Mouse (Mus musculus) olfactory bulb, adult 2 months (tissue): ENCODE measurements around the gene Afap1l2. TPM values are rescaled to one million over a fixed set of nuclear protein-coding genes. Genes with fewer than 3 reads are reported as not detected.

ENCODE experiments used
- H3K27ac ChIP-seq: fragments of 200-500 bp; 2 replicates; pipeline ENCODE4 v1.5.1; 2012; ENCODE audit warnings: low read depth, low read length; ENCODE audit not compliant: insufficient read depth
- H3K4me1 ChIP-seq: fragments of 200-500 bp; 2 replicates; pipeline ENCODE4 v1.6.1; 2012; ENCODE audit warnings: low read length; ENCODE audit not compliant: control insufficient read depth, insufficient read depth
- H3K4me3 ChIP-seq: fragments of 200-500 bp; 2 replicates; pipeline ENCODE4 v1.5.1; 2012; ENCODE audit warnings: mild to moderate bottlenecking, low read depth, low read length, moderate library complexity; ENCODE audit not compliant: insufficient read depth
- CTCF ChIP-seq: fragments of 200-500 bp; IDR thresholded peaks from 2 replicates; pipeline ENCODE4 v1.5.1; 2012; ENCODE audit warnings: low read depth, mild to moderate bottlenecking, low read length, moderate library complexity; ENCODE audit not compliant: insufficient read depth
- POLR2A ChIP-seq: fragments of 200-500 bp; IDR thresholded peaks from 2 replicates; pipeline ENCODE4 v1.6.1; 2012; ENCODE audit warnings: mild to moderate bottlenecking, low read depth, low read length, moderate library complexity; ENCODE audit not compliant: insufficient read depth
- WGBS: fragments of 180-500 bp; shearing (Covaris S2); methylation state at CpG from one replicate; pipeline ENCODE4 v1.1.7; 2018; 5-methylcytosine and 5-hydroxymethylcytosine counted together
- polyA plus RNA-seq: library from polyadenylated mRNA; stranded (reverse); fragments of >200 nt; gene quantifications from 2 replicates; pipeline ENCODE4 v1.2.4, GENCODE M21; 2012; ENCODE audit warnings: low replicate concordance; ENCODE audit not compliant: missing spikeins, insufficient read depth, insufficient read length

Gene Afap1l2
- polyA plus RNA-seq, 1 experiment, result not detected

DNA sequence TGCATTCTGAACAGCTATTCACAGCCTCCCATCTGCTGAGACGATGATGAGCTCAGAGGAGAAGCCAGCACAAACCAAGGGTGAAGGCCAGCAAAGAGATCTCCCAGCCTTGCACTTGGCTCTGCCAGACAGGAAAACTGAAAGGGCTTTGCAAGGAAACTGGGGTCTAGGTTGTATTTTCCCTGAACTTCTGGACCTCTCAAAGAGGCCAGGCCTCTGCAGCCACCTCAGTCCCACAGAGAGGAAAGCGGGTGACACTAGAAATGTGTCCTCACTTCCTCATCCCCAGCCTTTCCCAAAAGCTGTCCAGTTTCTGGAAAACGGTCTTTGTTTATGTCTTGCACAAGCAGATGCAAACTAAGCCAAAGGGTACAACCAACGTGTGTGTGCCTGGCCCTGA, 54.2 kb downstream of the Afap1l2 start:
- 76% methylated on average over 4 of the region's 4 CpGs for WGBS
- Histone ChIP-seq H3K27ac (no peak overlapping the region), H3K4me3 (no peak overlapping the region), H3K4me1 (peaks cover 10% of the 10 kb centered on the region)
- TF ChIP-seq POLR2A (no peak), CTCF (no peak)

DNA sequence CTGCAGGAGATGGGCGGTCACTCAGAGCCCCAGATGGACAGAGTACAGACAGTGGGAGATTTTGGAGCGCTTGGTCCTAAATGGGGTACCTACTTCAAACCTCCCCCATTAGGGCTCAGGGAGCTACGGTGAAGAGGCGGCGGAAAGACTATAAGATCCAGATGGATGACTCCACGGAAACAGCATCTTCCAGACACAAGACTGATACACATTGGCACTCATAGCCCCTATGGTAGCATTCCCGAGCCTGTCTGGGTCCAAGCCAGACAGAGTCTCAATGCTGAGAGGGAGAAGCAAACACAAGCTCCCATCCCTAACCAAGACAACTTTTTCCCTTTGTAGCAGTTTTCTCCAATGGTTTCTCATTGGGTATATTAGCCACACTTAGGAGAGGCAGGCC, 57.2 kb downstream of the Afap1l2 start:
- WGBS, result 89% methylated on average over 7 of the region's 7 CpGs
- no peak overlapping the region for H3K27ac ChIP-seq
- H3K4me1 ChIP-seq, result peaks cover 6% of the 10 kb centered on the region
- TF ChIP-seq POLR2A, result no peak
- TF ChIP-seq CTCF, result no peak
- H3K4me3 ChIP-seq, result no peak overlapping the region

- TF ChIP-seq POLR2A (no peak), CTCF (no peak)
- 95% methylated on average over 8 of the region's 8 CpGs for WGBS
- H3K4me1 ChIP-seq, result no peaks in the 10 kb centered on the region
- no peak overlapping the region for H3K4me3 ChIP-seq
- H3K27ac ChIP-seq, result no peak overlapping the region
Measured at GRCm38 (mm10) chr19:56949868-56950267, 58.2 kb downstream of the Afap1l2 start.

DNA sequence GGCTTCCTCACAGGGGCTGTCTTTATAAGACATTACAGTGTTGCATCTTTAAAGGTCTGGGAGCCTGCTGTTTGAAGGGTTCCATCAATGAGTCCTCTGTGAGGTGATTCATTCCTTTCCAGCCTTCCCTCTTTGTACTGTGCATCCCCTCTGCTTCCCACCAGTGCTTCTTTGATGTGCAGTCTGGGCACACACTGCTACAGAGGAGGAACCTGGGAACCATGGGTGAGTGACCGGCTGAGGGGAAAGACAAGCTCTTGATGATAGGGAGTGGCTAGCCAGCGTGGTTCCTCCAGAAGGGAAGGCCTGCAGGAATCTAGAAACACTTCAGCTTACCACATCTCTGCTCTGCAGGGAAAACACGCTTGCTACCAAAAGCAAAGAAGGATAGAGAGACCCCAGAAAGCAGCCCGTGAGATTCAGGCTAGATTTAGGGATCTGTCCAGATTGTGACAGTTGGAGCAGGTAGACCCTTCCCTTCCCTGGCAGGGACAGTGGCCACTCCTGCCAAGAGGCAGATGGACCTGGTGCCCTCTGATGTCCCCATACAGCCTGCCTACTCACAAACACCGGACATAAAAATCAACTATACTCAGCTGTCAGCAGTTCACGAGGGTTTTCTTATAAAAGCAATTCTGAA, 59.9 kb downstream of the Afap1l2 start:
- no peaks in the 10 kb centered on the region for H3K4me1 ChIP-seq
- no peak for TF ChIP-seq POLR2A
- no peak for TF ChIP-seq CTCF
- peak overlapping the region; percentile 24; the same call in 1 of the 2 replicates for H3K27ac ChIP-seq
- no peak overlapping the region for H3K4me3 ChIP-seq
- 72% methylated on average over 6 of the region's 6 CpGs for WGBS

DNA sequence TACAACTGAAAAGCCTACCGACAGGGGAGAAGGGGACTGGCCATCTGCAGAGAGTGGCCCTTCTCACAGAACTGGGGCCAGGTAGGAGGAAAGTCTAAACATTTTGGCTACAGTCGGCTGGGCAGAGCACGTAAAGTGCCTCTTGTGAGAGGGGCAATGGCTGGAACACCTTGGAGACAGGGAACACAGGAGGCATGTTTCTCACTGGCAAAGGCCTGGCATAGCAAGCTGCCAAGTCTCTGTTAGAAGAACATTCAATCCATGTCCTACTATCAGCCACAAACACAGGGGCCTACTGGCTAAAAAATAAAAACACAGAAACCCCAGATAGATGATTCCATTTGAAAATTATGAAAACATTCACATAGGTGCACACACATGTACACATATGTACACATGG, 61.3 kb downstream of the Afap1l2 start:
- no peak overlapping the region for H3K4me3 ChIP-seq
- 80% methylated on average over 3 of the region's 3 CpGs for WGBS
- no peaks in the 10 kb centered on the region for H3K4me1 ChIP-seq
- no peak overlapping the region for H3K27ac ChIP-seq
- TF ChIP-seq POLR2A (no peak), CTCF (no peak)

- Histone ChIP-seq H3K4me3 (no peak overlapping the region), H3K27ac (no peak overlapping the region), H3K4me1 (no peaks in the 10 kb centered on the region)
- no peak for TF ChIP-seq CTCF
- TF ChIP-seq POLR2A, result no peak
- WGBS, result 95% methylated on average over 7 of the region's 7 CpGs
Measured at GRCm38 (mm10) chr19:56946277-56946676, 61.8 kb downstream of the Afap1l2 start.

DNA sequence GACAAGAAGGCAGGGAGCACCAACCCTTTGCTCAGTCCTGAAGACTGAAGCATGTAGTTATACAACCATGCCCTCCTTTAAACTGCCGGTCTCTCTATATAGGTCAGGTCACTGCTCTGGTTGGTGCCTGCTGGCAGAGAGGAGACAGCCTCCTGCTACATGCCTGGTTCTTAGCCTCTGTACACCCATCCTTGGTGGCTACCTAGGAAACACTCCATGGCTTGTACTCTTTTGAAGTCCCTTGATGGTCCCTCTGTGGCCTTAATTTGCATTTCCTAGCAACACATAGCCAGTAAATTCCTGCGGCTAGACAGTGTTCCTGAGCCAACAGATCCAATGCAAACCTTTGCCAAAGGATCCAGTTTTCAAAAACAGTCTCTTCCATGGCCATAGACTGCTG, 62.4 kb downstream of the Afap1l2 start:
- TF ChIP-seq CTCF (no peak), POLR2A (no peak)
- no peak overlapping the region for H3K27ac ChIP-seq
- H3K4me3 ChIP-seq, result no peak overlapping the region
- 81% methylated on average over 2 of the region's 2 CpGs for WGBS
- H3K4me1 ChIP-seq, result no peaks in the 10 kb centered on the region

DNA sequence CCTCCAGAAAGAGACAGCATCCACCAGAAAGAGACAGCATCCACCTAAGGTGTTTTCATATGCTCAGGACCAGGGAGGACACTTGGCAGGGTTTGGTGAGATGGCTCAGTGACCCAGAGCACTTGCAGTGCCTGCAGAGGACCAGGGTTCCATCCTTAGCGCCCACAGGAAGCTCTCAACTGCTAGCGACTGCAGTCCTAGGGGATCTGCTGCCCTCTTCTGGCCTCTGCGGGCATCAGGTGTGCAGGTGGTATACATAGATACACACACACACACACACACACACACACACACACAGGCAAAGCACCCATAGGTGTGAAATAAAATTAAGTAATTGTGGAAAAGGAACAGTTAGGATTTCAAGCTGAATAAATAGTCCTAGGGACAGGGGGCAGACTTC, 63.2 kb downstream of the Afap1l2 start:
- no peak overlapping the region for H3K27ac ChIP-seq
- WGBS, result 97% methylated on average over 3 of the region's 3 CpGs
- H3K4me3 ChIP-seq, result no peak overlapping the region
- TF ChIP-seq CTCF (no peak), POLR2A (no peak)
- H3K4me1 ChIP-seq, result no peaks in the 10 kb centered on the region

DNA sequence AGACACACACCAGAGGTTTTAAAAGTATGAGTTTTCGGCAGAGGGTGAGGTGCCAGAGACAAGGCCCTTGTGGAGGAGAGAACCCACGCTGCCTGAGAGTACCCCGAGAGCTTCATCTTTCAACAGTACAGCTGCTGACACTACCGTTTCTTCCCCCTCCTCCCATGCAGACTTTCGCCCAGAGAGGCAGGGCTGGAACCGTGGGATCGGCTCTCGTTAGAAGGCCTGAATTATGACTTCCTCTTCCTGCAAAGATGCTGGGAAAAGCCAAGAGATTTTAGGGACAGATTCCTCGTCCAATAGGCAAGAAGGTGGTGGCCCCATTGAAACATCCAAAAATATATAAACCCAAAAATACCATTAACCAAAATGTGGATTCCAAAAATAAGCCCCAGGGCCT, 63.8 kb downstream of the Afap1l2 start:
- no peak overlapping the region for H3K4me3 ChIP-seq
- 85% methylated on average over 9 of the region's 9 CpGs for WGBS
- H3K27ac ChIP-seq, result no peak overlapping the region
- TF ChIP-seq CTCF, result no peak
- TF ChIP-seq POLR2A, result no peak
- H3K4me1 ChIP-seq, result no peaks in the 10 kb centered on the region

DNA sequence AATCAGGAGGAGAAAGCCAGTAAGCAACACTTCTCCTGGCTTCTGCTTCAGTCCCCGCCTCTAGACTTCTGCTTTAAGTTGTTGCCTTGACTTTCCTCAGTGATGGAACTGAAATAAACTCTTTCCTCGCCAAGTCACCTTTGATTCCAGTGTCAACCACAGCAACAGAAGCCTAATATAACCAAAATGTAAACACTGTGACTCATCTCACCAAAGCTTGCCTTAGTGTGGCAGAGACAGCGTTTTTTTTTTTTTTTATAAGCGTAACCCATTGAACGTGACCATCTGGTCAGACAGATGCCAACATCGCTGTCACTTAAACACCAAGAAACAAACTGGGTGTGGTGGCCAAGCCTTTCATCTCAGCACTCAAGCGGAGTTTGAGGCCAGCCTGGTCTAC, 65.8 kb downstream of the Afap1l2 start:
- TF ChIP-seq POLR2A, result no peak
- Histone ChIP-seq H3K4me3 (no peak overlapping the region), H3K27ac (no peak overlapping the region), H3K4me1 (no peaks in the 10 kb centered on the region)
- WGBS, result 85% methylated on average over 7 of the region's 7 CpGs
